Mouse (Mus musculus): ENCODE results near the gene Ccdc85c. TPM values are rescaled to one million over a fixed set of nuclear protein-coding genes. Genes with fewer than 3 reads are reported as not detected.

The Ccdc85c gene
- polyA plus RNA-seq, 1 experiment from 2014 or later = 7.0 TPM

DNA sequence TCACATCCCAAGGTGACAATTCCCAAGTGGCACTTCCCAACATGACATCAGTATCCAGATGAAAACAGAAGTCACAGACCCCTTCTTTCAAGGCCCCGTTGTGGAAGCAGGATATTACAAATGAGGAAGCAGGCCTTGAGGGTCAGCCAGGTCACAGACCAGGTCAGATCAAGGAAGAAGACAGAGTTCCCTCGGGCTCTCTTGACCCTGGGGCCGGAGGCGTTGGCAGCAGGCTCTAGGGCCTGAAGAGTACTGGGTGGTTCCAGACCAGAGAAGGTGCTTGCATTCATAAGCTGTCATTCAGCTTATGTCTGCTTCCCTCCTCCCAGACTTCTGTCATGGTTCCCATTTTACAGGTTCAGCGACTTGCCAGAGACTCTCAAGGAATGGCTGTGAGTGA lies 5.5 kb downstream of the Ccdc85c start:
- no peaks in the 10 kb centered on the region for H3K36me3 ChIP-seq (ENCODE audit: control insufficient read depth, insufficient read depth, low read length)
- no peaks in the 10 kb centered on the region for H3K27me3 ChIP-seq (ENCODE audit: control insufficient read depth, insufficient read depth, low read length)
- no peak for ATAC-seq (ENCODE audit: low FRiP score, low TSS enrichment)
- H3K27ac ChIP-seq (replicated peaks) = peak overlapping the region; percentile 26; the same call in 1 of the 2 replicates
- H3K4me3 ChIP-seq (ENCODE audit: low read depth, low read length) = no peak overlapping the region
- no peak overlapping the region for H3K4me2 ChIP-seq (replicated peaks; ENCODE audit: low read depth)
- WGBS = 70% methylated on average over 5 of the region's 5 CpGs
- TF ChIP-seq EP300 (optimal IDR thresholded peaks at IDR 0.05) = no peak
- TF ChIP-seq CTCF (IDR thresholded peaks at IDR 0.05; ENCODE audit: low read depth) = no peak
- H3K4me1 ChIP-seq (replicated peaks; ENCODE audit: control insufficient read depth, insufficient read depth) = peaks cover 8% of the 10 kb centered on the region
- no peaks in the 10 kb centered on the region for H3K9me3 ChIP-seq (ENCODE audit: control insufficient read depth, low read length)
- DNase-seq (ENCODE audit: low spot score) = no peak
- H3K9ac ChIP-seq (ENCODE audit: low read length) = no peak overlapping the region

DNA sequence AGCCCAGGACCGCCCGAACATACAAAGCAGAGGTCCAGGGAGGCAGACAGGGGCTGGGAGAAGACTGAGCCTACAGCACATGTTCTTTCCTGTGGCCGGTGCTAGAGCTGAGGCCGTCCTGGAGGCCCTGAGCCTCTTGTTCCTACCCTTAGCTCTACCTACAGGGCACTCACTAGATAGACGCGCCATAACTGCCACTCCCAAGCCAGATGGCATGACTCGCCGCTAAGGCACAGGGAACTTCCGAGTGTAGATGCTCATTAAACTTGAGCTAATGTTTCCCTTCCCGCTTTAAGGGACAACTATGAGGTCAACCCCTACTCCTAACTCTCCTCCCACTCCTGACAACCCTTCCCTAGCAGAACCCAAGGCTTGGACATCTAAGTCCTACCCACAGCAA lies 6.3 kb downstream of the Ccdc85c start:
- ATAC-seq (ENCODE audit: low FRiP score, low TSS enrichment) (no peak), DNase-seq (ENCODE audit: low spot score) (no peak)
- 71% methylated on average over 10 of the region's 10 CpGs for WGBS
- Histone ChIP-seq H3K27ac (replicated peaks) (peak overlapping the region; percentile 40; the same call in 1 of the 2 replicates), H3K4me1 (replicated peaks; ENCODE audit: control insufficient read depth, insufficient read depth) (peaks cover 8% of the 10 kb centered on the region), H3K4me2 (replicated peaks; ENCODE audit: low read depth) (no peak overlapping the region), H3K36me3 (ENCODE audit: control insufficient read depth, insufficient read depth, low read length) (no peaks in the 10 kb centered on the region), H3K4me3 (ENCODE audit: low read depth, low read length) (no peak overlapping the region), H3K9me3 (ENCODE audit: control insufficient read depth, low read length) (no peaks in the 10 kb centered on the region), H3K27me3 (ENCODE audit: control insufficient read depth, insufficient read depth, low read length) (no peaks in the 10 kb centered on the region), H3K9ac (ENCODE audit: low read length) (no peak overlapping the region)
- TF ChIP-seq EP300 (optimal IDR thresholded peaks at IDR 0.05) = no peak
- no peak for TF ChIP-seq CTCF (IDR thresholded peaks at IDR 0.05; ENCODE audit: low read depth)

DNA sequence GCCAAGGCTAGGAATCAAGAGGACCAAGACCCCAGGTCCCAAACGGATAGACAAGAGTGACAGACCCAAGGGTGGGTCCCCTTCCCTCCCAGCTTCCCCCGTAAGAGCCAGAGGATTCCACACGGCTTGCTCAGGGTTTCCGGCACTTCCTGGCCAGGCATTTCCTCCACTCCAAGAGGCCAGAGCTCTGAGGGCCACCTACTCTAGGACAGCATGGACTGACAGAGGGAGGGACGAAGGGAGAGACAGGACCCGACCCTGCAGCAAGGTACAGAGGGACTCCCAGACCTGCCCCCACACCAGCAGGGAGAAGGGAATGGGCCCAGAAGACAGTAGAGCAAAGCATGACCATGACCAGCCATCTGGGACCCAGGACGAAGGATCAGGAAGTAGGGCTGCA lies 7.6 kb downstream of the Ccdc85c start:
- Histone ChIP-seq H3K4me2 (replicated peaks; ENCODE audit: low read depth) (no peak overlapping the region), H3K4me3 (ENCODE audit: low read depth, low read length) (no peak overlapping the region), H3K27ac (replicated peaks) (peak overlapping the region; percentile 53), H3K4me1 (replicated peaks; ENCODE audit: control insufficient read depth, insufficient read depth) (peaks cover 3% of the 10 kb centered on the region), H3K27me3 (ENCODE audit: control insufficient read depth, insufficient read depth, low read length) (no peaks in the 10 kb centered on the region), H3K9ac (ENCODE audit: low read length) (no peak overlapping the region), H3K36me3 (ENCODE audit: control insufficient read depth, insufficient read depth, low read length) (no peaks in the 10 kb centered on the region), H3K9me3 (ENCODE audit: control insufficient read depth, low read length) (no peaks in the 10 kb centered on the region)
- ATAC-seq (ENCODE audit: low FRiP score, low TSS enrichment) (peak; percentile 8; the same call in 1 of the 2 replicates), DNase-seq (ENCODE audit: low spot score) (no peak)
- whole genome bisulfite sequencing = 73% methylated on average over 7 of the region's 7 CpGs
- no peak for TF ChIP-seq EP300 (optimal IDR thresholded peaks at IDR 0.05)

DNA sequence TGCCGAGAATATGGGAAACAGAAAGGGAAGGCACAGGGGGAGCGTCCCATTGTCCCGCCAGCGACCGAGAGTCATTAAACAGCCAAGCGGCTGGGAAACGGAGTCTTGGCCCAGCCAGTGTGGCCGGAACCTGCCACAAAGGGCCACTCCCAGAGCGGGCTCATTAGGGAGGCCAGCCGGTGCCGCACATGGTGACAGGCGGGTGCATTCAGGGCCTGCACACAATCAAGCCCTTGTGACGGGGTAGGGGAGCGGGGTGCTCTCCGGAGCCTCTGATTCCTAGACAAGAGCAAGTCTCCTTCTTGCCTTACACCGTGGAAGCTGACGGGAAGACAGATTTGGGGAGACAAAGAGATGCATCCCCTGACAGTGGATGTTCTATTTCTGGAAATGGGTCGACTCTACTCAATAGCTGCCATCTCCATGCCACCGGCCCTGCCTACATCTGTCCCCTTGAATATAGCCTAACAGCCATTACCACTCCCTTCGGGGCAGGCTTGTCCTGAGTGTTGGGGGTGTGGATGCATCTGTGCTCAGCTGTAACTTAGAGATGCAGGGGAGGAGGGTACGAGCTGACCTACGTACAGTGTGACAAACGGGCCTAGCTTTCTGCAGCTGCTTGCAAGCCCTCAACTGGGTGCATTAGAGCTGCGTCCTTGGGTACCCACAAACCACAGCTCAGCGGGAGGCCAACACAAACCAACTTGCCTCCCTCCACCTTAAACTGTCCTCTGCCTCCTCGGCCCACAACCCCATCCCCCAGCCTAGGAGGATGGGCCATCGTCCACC lies 9.2 kb downstream of the Ccdc85c start:
- TF ChIP-seq EP300 (optimal IDR thresholded peaks at IDR 0.05) = no peak
- DNase-seq (ENCODE audit: low spot score) (no peak), ATAC-seq (ENCODE audit: low FRiP score, low TSS enrichment) (peak; percentile 34; the same call in 1 of the 2 replicates)
- 39% methylated on average over 27 of the region's 27 CpGs for WGBS
- peak overlapping the region; percentile 53 for H3K27ac ChIP-seq (replicated peaks)
- no peaks in the 10 kb centered on the region for H3K27me3 ChIP-seq (ENCODE audit: control insufficient read depth, insufficient read depth, low read length)
- no peaks in the 10 kb centered on the region for H3K36me3 ChIP-seq (ENCODE audit: control insufficient read depth, insufficient read depth, low read length)
- no peaks in the 10 kb centered on the region for H3K9me3 ChIP-seq (ENCODE audit: control insufficient read depth, low read length)
- no peak overlapping the region for H3K4me3 ChIP-seq (ENCODE audit: low read depth, low read length)
- peak overlapping the region; percentile 27 for H3K9ac ChIP-seq (ENCODE audit: low read length)
- H3K4me1 ChIP-seq (replicated peaks; ENCODE audit: control insufficient read depth, insufficient read depth) = peaks cover 3% of the 10 kb centered on the region
- peak overlapping the region; percentile 14; the same call in 1 of the 2 replicates for H3K4me2 ChIP-seq (replicated peaks; ENCODE audit: low read depth)

DNA sequence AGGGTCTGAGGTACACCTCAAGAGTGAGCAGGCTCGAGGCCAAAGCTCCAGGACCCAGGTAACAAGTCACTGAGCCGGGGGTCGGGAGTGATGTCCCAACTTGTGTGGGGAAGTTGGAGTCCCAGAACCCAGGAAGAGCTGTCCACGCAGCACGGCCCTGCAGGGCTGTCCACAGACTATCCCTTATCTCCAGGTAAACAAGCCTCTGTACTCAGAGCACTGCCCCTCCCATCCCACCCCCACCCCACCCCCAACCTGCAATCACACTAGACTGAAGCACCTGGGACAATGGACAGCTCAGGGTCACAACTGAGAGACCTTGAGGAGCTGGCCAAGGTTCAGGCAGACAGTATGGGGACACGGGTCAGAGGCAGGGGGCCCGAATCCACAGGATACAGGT lies 10.3 kb downstream of the Ccdc85c start:
- Histone ChIP-seq H3K27me3 (ENCODE audit: control insufficient read depth, insufficient read depth, low read length) (no peaks in the 10 kb centered on the region), H3K9ac (ENCODE audit: low read length) (no peak overlapping the region), H3K9me3 (ENCODE audit: control insufficient read depth, low read length) (no peaks in the 10 kb centered on the region), H3K4me2 (replicated peaks; ENCODE audit: low read depth) (no peak overlapping the region), H3K4me1 (replicated peaks; ENCODE audit: control insufficient read depth, insufficient read depth) (peaks cover 3% of the 10 kb centered on the region), H3K36me3 (ENCODE audit: control insufficient read depth, insufficient read depth, low read length) (no peaks in the 10 kb centered on the region), H3K4me3 (ENCODE audit: low read depth, low read length) (no peak overlapping the region), H3K27ac (replicated peaks) (no peak overlapping the region)
- DNase-seq (ENCODE audit: low spot score) (no peak), ATAC-seq (ENCODE audit: low FRiP score, low TSS enrichment) (no peak)
- no peak for TF ChIP-seq EP300 (optimal IDR thresholded peaks at IDR 0.05)
- TF ChIP-seq CTCF (IDR thresholded peaks at IDR 0.05; ENCODE audit: low read depth) = no peak
- 53% methylated on average over 7 of the region's 7 CpGs for WGBS

DNA sequence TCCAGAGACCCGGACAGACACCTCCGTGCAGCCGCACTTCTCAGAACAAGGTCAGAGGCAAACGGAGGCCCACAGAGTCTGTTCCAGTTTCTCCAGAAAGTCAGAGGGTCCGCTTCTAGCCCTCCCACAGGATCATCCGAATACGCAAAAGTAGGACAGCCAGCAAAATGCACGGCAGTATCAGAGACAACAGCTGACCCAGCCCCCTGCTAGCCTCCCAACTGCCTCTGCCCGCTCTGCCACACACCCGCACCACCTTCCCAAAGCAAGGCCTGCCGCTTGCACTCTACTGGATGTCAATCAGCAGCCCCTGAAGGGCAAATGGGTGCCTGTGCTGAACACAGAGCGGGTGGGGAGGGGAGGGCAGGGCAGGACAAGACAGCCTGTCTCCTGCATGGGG lies 14.3 kb downstream of the Ccdc85c start:
- DNase-seq (ENCODE audit: low spot score) = no peak
- peaks cover under 1% of the 10 kb centered on the region; the same call in 1 of the 2 replicates for H3K4me1 ChIP-seq (replicated peaks; ENCODE audit: control insufficient read depth, insufficient read depth)
- H3K27me3 ChIP-seq (ENCODE audit: control insufficient read depth, insufficient read depth, low read length) = no peaks in the 10 kb centered on the region
- no peak for TF ChIP-seq CTCF (IDR thresholded peaks at IDR 0.05; ENCODE audit: low read depth)
- TF ChIP-seq EP300 (optimal IDR thresholded peaks at IDR 0.05) = no peak
- no peak overlapping the region for H3K4me2 ChIP-seq (replicated peaks; ENCODE audit: low read depth)
- no peak overlapping the region for H3K4me3 ChIP-seq (ENCODE audit: low read depth, low read length)
- no peaks in the 10 kb centered on the region for H3K36me3 ChIP-seq (ENCODE audit: control insufficient read depth, insufficient read depth, low read length)
- H3K27ac ChIP-seq (replicated peaks) = no peak overlapping the region
- 88% methylated on average over 12 of the region's 12 CpGs for WGBS
- H3K9me3 ChIP-seq (ENCODE audit: control insufficient read depth, low read length) = no peaks in the 10 kb centered on the region
- no peak for ATAC-seq (ENCODE audit: low FRiP score, low TSS enrichment)
- no peak overlapping the region for H3K9ac ChIP-seq (ENCODE audit: low read length)

Measured in stomach, postnatal 0 days (tissue).